Mouse (Mus musculus): ENCODE measurements at regions not wholly inside any gene's neighbourhood (a gene's known extent, or its start where the extent isn't known, plus 50 kb on each side); places are given as distances from the start of the nearest gene placed in this dataset.

DNA sequence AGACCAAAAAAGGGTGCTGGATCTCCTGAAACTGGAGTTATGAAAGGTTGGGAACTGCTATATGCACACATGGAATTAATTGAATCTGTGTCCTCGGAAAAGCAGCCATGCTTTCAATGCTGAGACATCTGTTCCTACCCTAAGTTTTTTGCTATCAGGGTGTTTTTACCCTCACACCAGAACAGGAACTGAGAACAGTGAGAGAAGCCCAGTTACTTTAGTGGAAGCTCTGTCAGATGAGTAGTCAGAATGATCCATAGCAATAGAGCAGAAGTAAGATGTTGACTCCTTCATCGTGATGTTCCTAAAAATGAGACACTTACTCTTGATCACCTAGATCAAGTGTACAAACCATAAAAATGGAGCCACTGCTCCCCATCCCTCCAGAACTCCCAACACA lies 468.7 kb upstream of the Vstm2b start:
- no peak for DNase-seq

DNA sequence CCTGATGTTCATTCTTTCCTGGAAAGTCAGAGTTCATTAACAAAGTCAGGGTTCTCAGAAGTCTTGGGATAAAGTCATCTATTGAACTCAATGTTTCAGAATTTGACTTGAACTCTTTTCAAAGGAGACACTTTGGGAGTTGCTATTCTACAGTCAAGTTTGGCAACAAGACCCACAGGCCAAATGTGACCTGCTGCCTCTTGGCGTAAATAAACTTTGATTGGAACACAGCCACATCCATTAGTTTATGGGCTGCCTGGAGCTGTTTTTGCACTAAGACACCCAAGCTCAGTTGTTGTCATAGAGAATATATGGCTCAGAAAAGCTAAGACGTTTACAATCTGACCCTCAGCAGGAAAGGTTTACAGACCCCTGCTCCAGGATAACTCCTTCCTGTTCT lies 464.2 kb upstream of the Vstm2b start:
- peak; percentile 8 for DNase-seq

DNA sequence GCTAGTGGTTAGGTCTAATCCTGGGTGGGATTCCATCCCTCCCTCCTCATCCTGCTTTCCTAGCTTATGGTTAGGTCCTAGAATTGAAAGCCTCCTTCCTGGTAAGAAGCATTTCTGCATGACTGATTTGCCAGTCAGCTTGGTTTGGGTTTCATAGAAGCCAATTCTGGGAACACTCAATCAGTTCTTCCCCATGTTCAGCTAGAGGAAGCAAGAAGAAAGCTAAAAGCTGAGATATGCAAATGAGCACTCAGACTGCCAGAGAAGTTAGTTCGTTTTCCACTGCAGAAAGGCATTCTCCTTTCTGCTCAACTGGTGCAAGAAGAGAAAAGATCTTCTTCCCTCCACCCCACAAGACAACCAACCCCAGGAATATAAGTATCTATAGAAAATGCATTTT lies 457.0 kb upstream of the Vstm2b start:
- no peak for DNase-seq

DNA sequence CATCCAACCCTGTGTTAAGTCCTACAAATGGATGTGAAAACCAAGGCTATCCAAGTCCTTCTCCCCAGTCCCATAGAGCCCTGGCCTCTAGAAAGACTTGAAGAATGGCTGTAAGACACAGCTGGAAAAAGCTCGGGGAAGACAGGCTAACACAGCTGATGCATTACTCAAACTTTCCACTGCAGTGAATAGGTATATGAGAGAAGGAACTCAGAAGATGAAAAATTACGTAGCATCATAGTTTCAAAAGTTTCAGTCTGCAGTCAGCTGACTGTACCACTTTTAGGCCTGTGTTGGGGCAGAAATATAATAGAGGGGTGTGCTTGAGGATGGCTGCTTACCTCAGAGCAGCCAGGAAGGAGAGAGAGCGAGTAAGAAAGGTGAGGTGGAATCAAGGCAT lies 456.3 kb upstream of the Vstm2b start:
- no peak for DNase-seq

DNA sequence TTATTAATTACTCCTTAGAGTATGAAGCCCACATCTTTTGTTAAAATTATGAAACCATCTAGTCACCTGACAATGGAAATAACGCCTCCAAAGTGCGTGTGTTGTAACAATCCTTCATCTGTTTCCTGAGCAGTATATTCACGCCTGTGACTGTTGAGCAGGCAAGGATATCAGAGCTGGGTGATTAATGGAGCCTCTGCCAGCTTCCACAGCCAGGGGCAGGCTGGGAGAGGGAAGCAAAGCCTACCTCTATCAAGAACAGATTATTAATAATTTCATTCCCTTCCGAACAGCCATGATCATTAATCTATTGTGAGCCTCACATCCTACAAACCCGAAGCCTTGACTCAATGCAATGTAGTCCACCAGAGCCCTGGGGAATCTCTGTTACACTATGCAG lies 431.7 kb upstream of the Vstm2b start:
- no peak for DNase-seq

DNA sequence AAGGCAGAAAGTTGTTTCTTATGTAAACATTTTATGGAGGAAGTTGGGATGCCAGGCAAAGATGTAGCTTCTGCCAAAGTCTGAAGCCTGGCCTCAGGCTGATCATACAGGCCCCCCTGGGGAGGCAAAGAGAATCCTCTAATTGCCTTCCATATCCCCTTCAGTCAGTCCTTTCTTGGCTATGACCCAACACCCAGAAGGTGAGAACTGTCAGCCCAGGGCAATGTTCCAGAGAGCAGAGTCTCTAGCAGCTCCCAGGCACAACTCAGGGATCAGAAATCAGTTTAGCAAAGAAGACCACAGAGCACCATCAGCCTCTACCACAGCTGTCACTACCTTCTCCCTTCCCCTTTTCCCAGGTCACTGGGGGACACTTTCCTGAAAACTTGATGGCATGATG lies 410.9 kb upstream of the Vstm2b start:
- no peak for DNase-seq

DNA sequence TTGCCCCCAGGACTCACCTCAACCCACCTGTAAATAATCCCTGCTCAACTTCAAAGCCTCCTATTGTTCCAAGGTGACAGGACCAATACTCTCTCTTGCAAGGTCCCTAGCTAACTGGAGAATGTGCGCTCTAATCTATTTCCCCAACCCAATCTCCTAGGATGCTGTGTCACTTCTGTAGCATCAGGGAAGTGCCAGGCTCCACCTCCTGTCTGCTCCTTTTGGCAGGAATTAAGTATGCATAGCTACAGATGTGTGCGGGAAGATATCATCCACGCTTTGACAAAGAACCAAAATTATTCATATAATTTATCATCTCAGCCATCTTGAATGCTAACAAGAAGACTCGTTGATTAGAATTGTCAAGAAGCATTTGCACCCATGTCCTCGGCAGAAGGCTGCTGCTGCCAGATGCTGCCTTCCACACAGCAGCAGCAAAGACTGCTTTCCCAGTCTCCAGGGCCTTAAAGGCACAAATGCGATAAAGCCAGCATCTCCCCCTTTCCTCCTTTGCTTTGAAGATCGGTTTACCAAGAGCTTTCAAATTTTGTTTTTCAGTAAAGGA lies 375.3 kb upstream of the Vstm2b start:
- no peak for DNase-seq

DNA sequence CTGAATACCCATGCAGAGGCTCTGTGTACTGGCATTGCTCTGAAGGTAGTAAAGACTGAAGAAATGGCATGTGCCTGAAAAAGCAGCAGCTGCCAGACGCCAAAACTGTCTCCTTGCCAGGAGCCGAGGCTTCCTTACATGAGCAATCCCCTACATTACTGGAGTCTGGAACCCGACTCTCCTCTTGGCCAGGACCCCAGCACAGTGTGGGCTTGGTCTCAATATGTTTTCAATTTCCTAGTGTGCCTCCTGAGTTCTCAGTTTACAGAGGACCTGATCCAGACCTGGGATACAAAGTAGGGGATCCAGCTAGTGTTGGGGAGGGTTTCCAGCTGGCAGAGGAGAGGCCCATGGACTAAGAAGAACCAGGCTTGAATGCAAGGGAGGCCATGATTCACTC lies 361.5 kb upstream of the Vstm2b start:
- DNase-seq, result no peak

DNA sequence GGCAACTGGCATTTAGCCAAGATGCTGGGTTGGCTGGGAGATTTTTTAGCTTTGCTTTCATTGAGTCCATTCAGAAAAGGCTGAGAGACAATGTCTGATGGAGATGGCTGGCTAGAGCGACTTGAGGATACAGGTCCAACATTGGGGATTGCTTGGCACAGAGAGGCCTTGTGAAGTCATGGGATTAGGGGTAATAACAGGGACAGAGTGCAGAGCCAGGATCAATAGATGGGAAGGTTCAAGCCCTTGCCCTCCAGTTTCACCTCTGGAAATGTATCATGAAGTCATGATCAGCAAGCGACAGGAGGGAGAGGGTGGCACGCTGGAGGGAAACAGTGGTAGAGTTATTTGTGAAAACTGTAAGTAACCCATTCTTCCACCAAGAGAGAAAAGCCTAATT lies 360.5 kb upstream of the Vstm2b start:
- no peak for DNase-seq

DNA sequence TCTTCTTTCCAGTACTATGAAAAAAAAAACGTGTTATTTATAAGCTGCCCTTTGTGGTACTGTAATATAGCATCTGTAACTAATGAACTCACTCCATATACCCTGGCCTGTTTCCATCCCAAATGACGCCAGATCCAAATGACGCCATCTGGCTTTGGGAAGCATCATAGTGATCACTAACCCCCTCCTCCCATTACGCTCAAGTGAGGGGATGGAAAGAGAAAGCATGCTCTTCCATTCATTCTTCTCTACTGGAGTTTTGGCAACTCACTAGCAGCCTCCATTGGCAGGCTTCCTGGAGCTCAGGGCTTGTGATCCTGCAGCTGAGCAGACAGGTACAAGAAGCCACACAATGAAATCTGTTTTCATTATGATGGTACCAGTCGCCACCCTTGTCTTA lies 358.3 kb upstream of the Vstm2b start:
- no peak for DNase-seq

DNA sequence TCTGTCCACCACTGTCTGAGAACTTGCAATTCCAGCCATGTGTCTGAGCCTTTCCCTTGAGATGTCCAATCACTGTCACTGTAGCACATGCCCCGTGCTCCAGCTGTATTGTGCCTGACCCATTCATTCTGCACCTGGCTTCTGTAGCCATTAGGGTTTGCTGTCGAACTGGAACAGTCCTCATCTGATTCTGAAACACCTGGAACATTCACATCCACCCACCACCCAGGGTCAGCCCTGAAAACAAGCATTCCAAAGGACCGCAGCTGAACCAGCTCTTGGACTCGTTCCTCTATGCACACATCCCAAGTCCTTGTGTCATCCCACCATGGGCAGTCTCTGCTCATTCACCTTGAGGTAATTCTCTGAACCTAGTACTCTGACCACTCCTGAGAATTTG lies 356.8 kb upstream of the Vstm2b start:
- DNase-seq, result no peak

DNA sequence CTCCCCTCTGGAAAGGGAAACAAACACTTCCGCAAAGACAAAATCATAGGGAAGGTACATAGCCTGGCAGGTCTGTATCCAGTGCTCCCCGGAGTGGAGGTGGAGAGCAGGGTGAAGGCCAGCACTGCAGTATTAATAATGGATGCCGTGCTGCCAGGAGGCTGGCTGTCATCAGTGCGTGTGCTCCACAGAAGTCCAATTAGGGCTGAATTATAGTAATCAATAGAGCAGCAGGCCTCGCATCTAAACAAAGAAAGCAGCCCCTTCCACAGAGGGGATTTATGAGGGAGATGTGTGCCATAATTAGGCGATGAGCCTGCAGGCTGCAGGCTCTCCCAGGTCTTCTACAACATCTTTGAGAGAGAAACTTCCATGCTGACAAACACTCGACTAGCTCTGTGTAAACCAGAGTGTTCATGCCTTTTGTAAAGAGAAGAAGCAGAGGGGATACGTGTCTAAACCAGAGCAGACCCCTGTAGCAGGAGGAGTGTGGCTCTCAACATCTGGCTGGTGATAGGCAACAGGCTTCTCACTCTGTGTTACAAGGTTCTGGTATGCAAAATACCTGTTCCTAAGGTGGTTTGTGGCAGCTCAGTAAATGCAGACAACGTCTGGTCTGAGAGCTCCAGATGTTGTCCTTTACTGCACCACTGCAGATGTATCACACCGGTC lies 334.5 kb upstream of the Vstm2b start:
- no peak for DNase-seq

DNA sequence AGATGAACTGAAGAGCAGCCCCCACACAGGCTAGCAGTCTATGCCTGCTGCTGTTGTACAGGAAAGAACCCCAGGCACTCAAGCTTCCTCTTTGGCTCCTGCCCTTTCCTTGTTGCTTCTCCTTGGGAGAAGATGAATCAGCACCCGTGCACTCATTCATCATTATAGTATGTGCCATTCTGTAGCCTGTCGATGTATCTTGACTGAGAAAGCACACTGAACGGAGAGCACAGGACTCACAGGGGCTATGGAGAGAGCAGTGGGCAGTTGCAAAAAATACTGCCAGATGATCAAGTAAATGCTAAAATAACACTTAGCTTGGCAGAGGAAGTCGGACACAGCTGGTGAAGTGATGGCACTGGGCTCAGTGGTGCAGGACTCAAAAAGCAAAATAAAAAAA lies 322.2 kb upstream of the Vstm2b start:
- DNase-seq, result no peak

DNA sequence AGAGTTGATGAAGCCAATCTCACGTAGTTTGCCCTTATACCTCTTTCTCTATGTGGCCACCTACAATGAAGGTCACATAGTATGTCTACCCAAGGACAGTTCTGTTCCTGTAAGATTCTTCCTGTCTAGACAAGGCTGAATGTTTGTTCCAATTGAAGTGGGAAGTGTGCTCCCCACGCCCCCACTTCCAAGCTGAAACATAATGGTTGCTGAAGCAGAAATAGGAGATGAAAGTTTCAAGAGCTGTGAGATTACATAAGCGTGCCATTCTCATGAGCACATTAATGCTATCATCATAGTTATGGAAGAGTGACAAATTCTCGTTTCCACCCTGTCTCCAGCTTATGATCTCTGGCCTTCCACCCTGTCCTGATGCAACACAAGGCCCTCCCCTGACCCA lies 320.8 kb upstream of the Vstm2b start:
- DNase-seq, result no peak

DNA sequence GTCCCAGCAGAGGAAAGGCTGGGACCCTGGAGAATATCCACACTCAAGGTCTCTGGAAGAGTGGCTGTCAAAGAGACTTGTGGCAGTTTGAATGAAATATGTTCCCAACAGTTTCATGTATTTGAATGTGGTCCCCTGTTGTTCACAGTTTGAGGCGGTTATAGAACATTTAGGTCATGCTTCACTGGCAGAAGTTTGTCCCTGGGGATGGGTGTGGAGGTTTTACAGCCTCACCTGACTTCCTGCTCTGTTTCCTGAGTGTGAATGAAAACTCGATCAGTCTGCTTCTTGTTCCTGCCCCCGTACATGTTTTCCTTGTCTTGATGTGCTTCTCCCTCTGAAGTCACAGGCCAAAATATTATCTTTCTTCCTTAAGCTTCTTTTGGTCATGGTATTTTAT lies 277.4 kb upstream of the Vstm2b start:
- no peak for DNase-seq

DNA sequence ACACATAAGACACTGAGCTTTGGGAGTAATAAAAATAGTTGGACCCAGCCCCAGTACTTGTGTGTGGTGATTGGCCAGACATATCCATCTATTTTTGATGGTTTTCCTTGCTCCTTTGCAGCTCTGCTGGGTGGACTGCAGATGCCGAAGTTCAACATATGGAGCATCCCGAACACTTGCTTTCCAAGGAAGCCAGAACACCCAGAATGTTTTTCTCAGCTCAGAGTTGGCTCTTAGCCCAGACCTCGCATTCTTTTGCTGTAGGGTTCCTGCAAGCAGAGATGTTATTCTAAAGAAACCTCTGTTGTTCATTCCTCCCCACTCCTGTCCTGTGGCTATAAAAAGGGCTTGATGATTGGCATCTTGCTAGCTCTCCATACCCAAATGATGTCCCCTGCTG lies 275.3 kb upstream of the Vstm2b start:
- DNase-seq, result no peak

DNA sequence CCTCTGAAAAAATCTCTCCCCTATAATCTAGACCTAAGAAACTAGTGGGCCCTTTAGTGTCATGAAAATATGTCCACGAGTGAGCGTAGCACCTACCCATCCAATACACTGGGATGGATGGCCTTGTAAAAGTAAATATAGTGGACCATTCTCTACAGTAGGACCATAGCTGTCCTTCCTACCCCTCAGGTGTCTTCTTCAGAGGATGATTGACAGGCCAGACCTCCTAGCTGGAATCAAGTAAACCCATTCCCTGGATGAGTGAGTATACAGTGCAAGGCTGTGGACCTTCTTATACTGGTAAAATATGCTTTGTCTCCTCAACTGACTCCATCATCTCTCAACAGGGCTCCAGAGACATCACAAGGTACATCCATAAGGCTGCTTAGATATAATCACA lies 274.8 kb upstream of the Vstm2b start:
- no peak for DNase-seq

DNA sequence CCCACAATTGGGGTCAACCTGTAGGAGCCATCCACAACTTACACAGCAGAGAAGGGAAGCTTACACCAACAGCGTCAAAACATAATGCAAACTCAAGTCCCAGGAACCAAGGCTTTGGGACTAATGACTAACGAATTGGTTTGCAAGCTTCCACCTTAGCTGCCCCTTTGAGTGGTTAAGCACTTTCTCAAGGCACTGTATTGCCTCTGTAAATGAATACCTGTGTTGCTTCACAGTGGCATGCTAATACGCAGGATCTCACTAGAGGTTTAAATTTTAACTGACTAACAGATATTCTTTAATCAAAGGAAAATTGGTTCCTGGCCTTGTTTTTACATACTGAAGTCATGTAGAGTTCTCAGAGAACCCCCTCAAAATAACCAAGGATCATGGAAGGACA lies 261.8 kb upstream of the Vstm2b start:
- DNase-seq, result no peak

DNA sequence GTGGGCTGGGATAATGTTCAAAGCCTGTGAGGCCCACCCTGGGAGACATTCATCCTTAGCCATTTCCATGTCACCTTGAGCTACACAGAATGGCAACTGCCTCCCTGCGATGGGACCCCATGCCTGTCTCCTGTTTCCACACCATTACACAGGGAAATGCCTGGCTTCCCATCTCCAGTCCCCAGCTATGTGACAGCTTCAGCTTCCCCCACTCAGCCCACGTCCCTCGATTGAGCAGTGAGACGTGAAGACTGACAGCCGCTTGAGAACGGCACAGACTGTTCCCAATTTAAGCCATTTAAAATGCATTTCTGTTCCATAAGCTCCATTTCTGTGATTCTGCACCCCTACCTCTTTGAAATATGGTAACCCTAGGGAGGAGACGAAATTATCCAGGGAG lies 243.1 kb upstream of the Vstm2b start:
- no peak for DNase-seq

DNA sequence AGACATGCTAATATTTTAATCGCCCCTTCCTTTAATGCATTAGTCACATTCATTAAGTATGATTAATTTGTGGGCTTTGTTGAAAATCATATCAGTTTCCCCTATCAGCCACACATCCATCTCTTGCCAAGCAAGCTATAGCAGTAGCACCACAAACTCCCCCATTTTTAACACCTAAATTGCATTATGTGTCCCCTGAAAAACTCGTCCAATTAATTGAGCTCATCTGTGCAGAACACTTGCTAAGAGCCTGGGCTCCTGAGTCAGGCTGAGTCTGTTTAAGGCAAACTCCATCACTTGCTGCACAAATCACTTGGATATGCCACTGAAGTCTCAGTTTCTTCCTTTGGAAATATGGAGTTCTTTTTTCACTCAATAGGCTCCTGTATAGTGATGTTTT lies 242.7 kb upstream of the Vstm2b start:
- DNase-seq, result no peak

DNA sequence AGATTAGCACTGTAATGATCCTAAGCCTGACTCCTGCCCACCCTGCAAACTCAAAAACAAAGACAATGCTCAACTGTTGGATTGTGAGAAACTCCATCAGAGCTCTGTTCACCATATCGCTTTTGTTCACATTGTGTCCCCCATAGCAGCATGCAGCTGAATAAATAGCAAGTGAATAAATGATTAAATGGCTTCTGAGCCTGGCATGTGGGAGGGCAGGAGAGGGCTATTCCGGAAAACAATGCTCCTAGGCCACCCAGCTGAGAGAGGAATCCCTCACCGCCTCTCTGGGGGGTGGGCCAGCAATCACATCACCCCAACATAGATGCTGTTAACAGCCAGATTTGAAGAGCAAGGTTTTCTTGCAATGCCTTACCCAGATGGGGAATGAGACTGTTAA lies 238.5 kb upstream of the Vstm2b start:
- DNase-seq, result no peak

DNA sequence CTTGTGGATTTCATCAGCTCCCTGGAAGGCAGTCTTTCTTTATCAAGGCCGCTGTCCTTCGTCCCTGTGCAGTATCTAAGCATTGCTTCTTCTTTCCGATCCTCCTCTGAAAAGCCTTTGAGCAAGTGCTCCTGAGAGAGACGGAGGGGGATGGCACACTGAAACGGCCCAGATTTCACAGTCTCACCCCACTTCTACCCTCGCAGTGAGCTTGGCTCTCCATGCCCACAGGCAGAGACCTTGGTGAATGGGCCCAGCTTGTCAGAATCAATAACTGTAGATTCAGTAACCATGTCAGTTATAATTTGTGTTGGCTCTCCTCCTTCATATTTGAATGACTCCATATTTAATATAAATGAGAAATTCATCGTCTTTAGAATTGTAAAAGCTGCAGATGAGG lies 234.3 kb upstream of the Vstm2b start:
- DNase-seq, result no peak

DNA sequence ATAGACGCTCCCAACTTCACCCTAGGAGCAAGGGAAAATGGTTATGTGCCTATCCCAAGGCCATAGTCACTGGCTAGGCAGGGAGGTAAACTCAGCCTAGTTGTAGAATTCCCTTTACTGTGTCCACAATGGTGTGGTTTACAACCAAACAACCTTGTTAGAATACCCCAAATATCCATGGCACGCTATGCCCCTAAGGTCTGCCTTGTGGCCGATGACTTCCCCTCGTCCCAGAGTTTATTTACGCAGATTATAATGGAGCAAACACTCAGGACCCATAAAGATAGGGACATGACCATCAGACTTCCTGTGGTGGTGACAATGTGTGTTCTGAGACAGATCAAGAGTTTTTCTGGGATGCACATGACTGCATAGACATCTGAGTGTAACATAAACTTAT lies 231.5 kb upstream of the Vstm2b start:
- no peak for DNase-seq

DNA sequence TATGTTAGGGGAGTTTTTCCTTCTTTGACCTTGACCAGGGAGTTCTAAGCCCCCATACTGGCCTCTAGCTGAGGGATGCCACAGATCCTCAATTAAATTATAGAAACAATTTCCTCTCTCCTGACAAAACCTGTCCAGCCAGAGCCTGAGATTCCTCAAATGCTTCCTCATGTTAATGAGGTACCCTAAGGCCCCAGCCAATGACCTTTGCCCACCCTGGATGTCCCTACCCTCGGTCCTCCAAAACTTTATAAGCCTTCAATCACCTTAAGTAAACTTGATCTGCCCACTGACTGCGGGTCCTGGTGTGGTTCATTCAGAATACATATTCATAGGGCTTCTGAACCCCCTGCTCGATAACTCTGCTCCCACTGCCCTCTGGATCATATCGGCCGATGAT lies 227.7 kb upstream of the Vstm2b start:
- no peak for DNase-seq

DNA sequence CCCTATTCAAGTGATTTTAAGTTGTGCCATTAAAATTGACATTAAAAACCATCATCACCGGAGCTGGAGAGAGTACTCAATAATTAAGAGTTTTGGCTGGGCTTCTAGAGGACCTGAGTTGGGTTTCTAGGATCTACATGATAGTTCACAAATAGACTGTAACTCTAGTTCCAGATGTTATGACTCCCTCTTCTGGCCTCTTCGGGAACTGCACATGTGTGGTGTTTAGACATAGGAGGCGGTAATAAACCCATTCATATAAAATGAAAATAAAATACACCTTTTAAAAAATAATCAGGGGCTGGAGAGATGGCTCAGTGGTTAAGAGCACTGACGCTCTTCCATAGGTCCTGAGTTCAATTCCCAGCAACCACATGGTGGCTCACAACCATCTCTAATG lies 227.1 kb upstream of the Vstm2b start:
- DNase-seq, result no peak
